Comparison of ENCODE assay signal across 19 mouse cellular contexts in genomic region chr11:96755298-96755697, GRCm38 (mm10). TPM values are rescaled to one million over a fixed set of nuclear protein-coding genes. Genes with fewer than 3 reads are reported as not detected.
A peak's percentile ranks its signal among the peaks of the same experiment; 100 is the strongest.
DNase-seq lines count a peak whose midpoint lies in the region; ATAC-seq and TF ChIP-seq lines count a peak whose summit lies in the region.
"Had no signal": no experiment of that assay in that cellular context is flagged by ENCODE, and none has a peak within 500 bp of the region (broad histone marks: within the 10 kb centered on the region; RNA-seq: fewer than 3 reads in every experiment).

No protein-coding gene starts in this region.

- 97% methylated on average over 2 of the region's 2 CpGs for WGBS in forebrain, postnatal 0 days
- WGBS in forebrain, embryonic 13.5 days: 98% methylated on average over 2 of the region's 2 CpGs
- 89% methylated on average over 2 of the region's 2 CpGs for WGBS in lung, embryonic 14.5 days

- TF ChIP-seq CTCF in forebrain, postnatal 0 days (IDR thresholded peaks at IDR 0.05; ENCODE audit: low read depth): 0 out of 2 replicates have a peak, but pooled peaks have one; percentile 6
- TF ChIP-seq CTCF in lung, embryonic 14.5 days (IDR thresholded peaks at IDR 0.05; ENCODE audit: low read depth): peak; percentile 38

- no peaks in the 10 kb centered on the region for H3K9me3 ChIP-seq in forebrain, postnatal 0 days (ENCODE audit: low read length)
- no peaks in the 10 kb centered on the region for H3K9me3 ChIP-seq in forebrain, embryonic 13.5 days (replicated peaks)
- H3K9me3 ChIP-seq in lung, embryonic 14.5 days (ENCODE audit: low read depth, low read length): no peaks in the 10 kb centered on the region
- H3K9me3 ChIP-seq: hindbrain, embryonic 13.5 days; intestine, embryonic 15.5 days; limb, embryonic 15.5 days; midbrain, embryonic 12.5 days; neural tube, embryonic 12.5 days had no signal

- no peak overlapping the region for H3K9ac ChIP-seq in forebrain, postnatal 0 days
- no peak overlapping the region for H3K9ac ChIP-seq in forebrain, embryonic 13.5 days
- H3K9ac ChIP-seq in lung, embryonic 14.5 days: no peak overlapping the region
- H3K9ac ChIP-seq: hindbrain, embryonic 13.5 days; intestine, embryonic 15.5 days; limb, embryonic 15.5 days; midbrain, embryonic 12.5 days; neural tube, embryonic 12.5 days had no signal

- H3K27ac ChIP-seq in forebrain, postnatal 0 days (ENCODE audit: low read depth, low read length): no peak overlapping the region
- no peak overlapping the region for H3K27ac ChIP-seq in forebrain, embryonic 13.5 days
- H3K27ac ChIP-seq in lung, embryonic 14.5 days (ENCODE audit: low read depth): no peak overlapping the region
- H3K27ac ChIP-seq: gastrocnemius, adult 2 months; hindbrain, embryonic 13.5 days; intestine, embryonic 15.5 days; limb, embryonic 15.5 days; midbrain, embryonic 12.5 days; neural tube, embryonic 12.5 days had no signal

- no peak for DNase-seq in forebrain, postnatal 0 days
- no peak for DNase-seq in lung, embryonic 14.5 days
- DNase-seq in lung, postnatal 36 days: no peak
- DNase-seq in ES-CJ7 (ENCODE audit: low read depth, low spot score): peak; percentile 77
- DNase-seq in induced T-regulatory cell, adult 2 months (ENCODE audit: low read depth): peak; percentile 48
- DNase-seq in heart, adult 18-20 months: no peak
- DNase-seq in cerebellum, postnatal 14 days: no peak
- DNase-seq: adrenal gland, adult 2 months; cerebellum, adult 9-10 months; gastrocnemius, adult 2 months; heart, postnatal 10 days; lung, adult 2 months had no signal

- no peak overlapping the region for H3K4me2 ChIP-seq in forebrain, postnatal 0 days (ENCODE audit: low read depth)
- H3K4me2 ChIP-seq in forebrain, embryonic 13.5 days: no peak overlapping the region
- no peak overlapping the region for H3K4me2 ChIP-seq in lung, embryonic 14.5 days
- H3K4me2 ChIP-seq: heart, embryonic 11.5 days; hindbrain, embryonic 13.5 days; intestine, embryonic 15.5 days; limb, embryonic 15.5 days; midbrain, embryonic 12.5 days; neural tube, embryonic 12.5 days had no signal

- no peaks in the 10 kb centered on the region for H3K36me3 ChIP-seq in forebrain, postnatal 0 days (ENCODE audit: insufficient read depth)
- H3K36me3 ChIP-seq in forebrain, embryonic 13.5 days (ENCODE audit: poor library complexity, severe bottlenecking): no peaks in the 10 kb centered on the region
- H3K36me3 ChIP-seq in lung, embryonic 14.5 days (ENCODE audit: insufficient read depth): no peaks in the 10 kb centered on the region
- H3K36me3 ChIP-seq: hindbrain, embryonic 13.5 days; intestine, embryonic 15.5 days; limb, embryonic 15.5 days; midbrain, embryonic 12.5 days; neural tube, embryonic 12.5 days had no signal

- ATAC-seq in forebrain, postnatal 0 days: no peak
- ATAC-seq in forebrain, embryonic 13.5 days: no peak
- ATAC-seq in lung, embryonic 14.5 days (ENCODE audit: insufficient read depth): no peak
- ATAC-seq: intestine, embryonic 15.5 days had no signal

- no peaks in the 10 kb centered on the region for H3K4me1 ChIP-seq in forebrain, postnatal 0 days (ENCODE audit: insufficient read depth)
- no peaks in the 10 kb centered on the region for H3K4me1 ChIP-seq in forebrain, embryonic 13.5 days
- H3K4me1 ChIP-seq in lung, embryonic 14.5 days (ENCODE audit: insufficient read depth): no peaks in the 10 kb centered on the region
- H3K4me1 ChIP-seq: hindbrain, embryonic 13.5 days; intestine, embryonic 15.5 days; limb, embryonic 15.5 days; midbrain, embryonic 12.5 days; neural tube, embryonic 12.5 days had no signal

- H3K4me3 ChIP-seq in forebrain, postnatal 0 days (ENCODE audit: low read depth, low read length): no peak overlapping the region
- no peak overlapping the region for H3K4me3 ChIP-seq in forebrain, embryonic 13.5 days
- H3K4me3 ChIP-seq in lung, embryonic 14.5 days (ENCODE audit: low read depth, low read length): no peak overlapping the region
- H3K4me3 ChIP-seq: gastrocnemius, adult 2 months; hindbrain, embryonic 13.5 days; intestine, embryonic 15.5 days; limb, embryonic 15.5 days; midbrain, embryonic 12.5 days; neural tube, embryonic 12.5 days had no signal

- no peaks in the 10 kb centered on the region; the same call in 1 of the 2 replicates for H3K27me3 ChIP-seq in forebrain, postnatal 0 days (ENCODE audit: insufficient read depth, low read length)
- H3K27me3 ChIP-seq in forebrain, embryonic 13.5 days: peaks cover 4% of the 10 kb centered on the region; the same call in 1 of the 2 replicates
- H3K27me3 ChIP-seq in lung, embryonic 14.5 days (ENCODE audit: insufficient read depth, low read length): no peaks in the 10 kb centered on the region
- H3K27me3 ChIP-seq: hindbrain, embryonic 13.5 days; intestine, embryonic 15.5 days; midbrain, embryonic 12.5 days; neural tube, embryonic 12.5 days had no signal

RNA-seq across cellular contexts. Expression of gene Snx11, which starts 22.1 kb away (rescaled TPM):
- total RNA-seq in forebrain, postnatal 0 days (2014; rRNA removed): 59.2 and 68.8 TPM in 2 replicates
- 32.7 and 37.1 TPM in 2 replicates for polyA plus RNA-seq in forebrain, postnatal 0 days (2015; fragmentation: Nextera tagmentation; extraction: Ambion mirVana)
- 36.2 and 43.0 TPM in 2 replicates for polyA plus RNA-seq in forebrain, embryonic 13.5 days (2015; fragmentation: Nextera tagmentation; extraction: Ambion mirVana)
- polyA plus RNA-seq in lung, embryonic 14.5 days (2014; fragmentation: Nextera tagmentation; extraction: Ambion mirVana): 10.3 and 15.7 TPM in 2 replicates
- total RNA-seq in heart, adult 18-20 months (2021): 10 to 100 TPM in 1 of 2 experiments, 1 to 10 TPM in 1; 9.9 to 15.2 TPM

RNA-seq across cellular contexts. Expression of gene Cbx1, which starts 33.6 kb away (rescaled TPM):
- 57.0 and 62.4 TPM in 2 replicates for total RNA-seq in forebrain, postnatal 0 days (2014; rRNA removed)
- 53.7 and 55.6 TPM in 2 replicates for polyA plus RNA-seq in forebrain, postnatal 0 days (2015; fragmentation: Nextera tagmentation; extraction: Ambion mirVana)
- polyA plus RNA-seq in forebrain, embryonic 13.5 days (2015; fragmentation: Nextera tagmentation; extraction: Ambion mirVana): 156 and 175 TPM in 2 replicates
- polyA plus RNA-seq in lung, embryonic 14.5 days (2014; fragmentation: Nextera tagmentation; extraction: Ambion mirVana): 103 and 112 TPM in 2 replicates
- total RNA-seq in heart, adult 18-20 months (2021): 10 to 100 TPM; 35.7 TPM

Comparison
In these comparisons a context has a peak if more than half of its experiments do, and no peak if none do; other contexts are left out.
1. DNase-seq: peak in ES-CJ7 (single experiment) and induced T-regulatory cell, adult 2 months (single experiment); none in forebrain, postnatal 0 days (single experiment), lung, embryonic 14.5 days (single experiment), lung, postnatal 36 days (single experiment), heart, adult 18-20 months (0 of 2) and cerebellum, postnatal 14 days (0 of 2).